Mouse (Mus musculus) neural tube, embryonic 15.5 days (tissue): ENCODE measurements around the gene Rasal2. TPM values are rescaled to one million over a fixed set of nuclear protein-coding genes. Genes with fewer than 3 reads are reported as not detected.
A peak's percentile ranks its signal among the peaks of the same experiment; 100 is the strongest.

Source experiments
- ATAC-seq: fragments of 200-750 bp; cut with Nextera tagmentation; 2 replicates; pipeline ENCODE4 v1.8.0; 2017; ENCODE audit warnings: mild to moderate bottlenecking, moderate TSS enrichment, moderate library complexity; ENCODE audit not compliant: low FRiP score
- H3K27ac ChIP-seq: fragments of 300-500 bp; sonication (generic); replicated peaks from 2 replicates; pipeline ENCODE4 v1.5.1; 2015; ENCODE audit warnings: mild to moderate bottlenecking, inconsistent platforms
- H3K27me3 ChIP-seq: fragments of 300-500 bp; sonication (generic); replicated peaks from 2 replicates; pipeline ENCODE4 v1.6.1; 2015; ENCODE audit warnings: inconsistent platforms
- H3K36me3 ChIP-seq: fragments of 300-500 bp; sonication (generic); 2 replicates; pipeline ENCODE4 v1.6.1; 2015; ENCODE audit warnings: inconsistent platforms
- H3K4me1 ChIP-seq: fragments of 300-500 bp; sonication (generic); 2 replicates; pipeline ENCODE4 v1.6.1; 2015; ENCODE audit warnings: inconsistent platforms
- H3K4me2 ChIP-seq: fragments of 300-500 bp; sonication (generic); 2 replicates; pipeline ENCODE4 v1.6.1; 2015; ENCODE audit warnings: inconsistent platforms, mild to moderate bottlenecking, moderate library complexity
- H3K4me3 ChIP-seq: fragments of 300-500 bp; sonication (generic); replicated peaks from 2 replicates; pipeline ENCODE4 v1.5.1; 2015; ENCODE audit warnings: mild to moderate bottlenecking, inconsistent platforms
- H3K9ac ChIP-seq: fragments of 300-500 bp; sonication (generic); replicated peaks from 2 replicates; pipeline ENCODE4 v1.6.1; 2015; ENCODE audit warnings: mild to moderate bottlenecking, inconsistent platforms
- H3K9me3 ChIP-seq: fragments of 300-500 bp; sonication (generic); replicated peaks from 2 replicates; pipeline ENCODE4 v1.6.1; 2016; ENCODE audit warnings: inconsistent platforms
- WGBS: fragments of 180-500 bp; shearing (Covaris S2); methylation state at CpG from one replicate; pipeline ENCODE4 v1.1.7; 2015; ENCODE audit warnings: mixed read lengths; 5-methylcytosine and 5-hydroxymethylcytosine counted together
- polyA plus RNA-seq: library from polyadenylated mRNA; unstranded; fragments of >200 nt; fragmentation: Nextera tagmentation; extraction: Ambion mirVana; gene quantifications from 2 replicates; pipeline ENCODE4 v1.2.1, GENCODE M21; 2015

The Rasal2 gene
- polyA plus RNA-seq, 1 experiment from 2014 or later: 39.1 TPM

DNA sequence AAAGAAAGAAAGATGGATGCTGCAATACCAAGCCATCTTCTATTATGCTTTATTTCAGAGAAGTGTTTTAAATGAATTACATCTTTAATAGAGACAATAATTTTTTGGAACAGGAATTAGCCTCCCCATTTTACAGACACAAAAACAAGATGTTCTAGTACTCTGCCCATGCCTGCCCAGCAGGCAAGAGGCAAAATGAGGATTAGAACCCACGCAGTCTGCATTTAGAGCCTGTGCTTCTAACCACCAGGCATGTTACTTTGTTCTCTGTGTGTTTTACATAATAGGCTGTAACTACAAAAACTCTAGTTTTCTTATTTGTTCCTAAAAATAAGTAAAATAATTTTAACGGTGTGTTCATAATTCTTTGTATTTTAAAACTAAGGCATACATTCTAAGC is 178.9 kb downstream of the Rasal2 start:
- Histone ChIP-seq H3K36me3 (no peaks in the 10 kb centered on the region), H3K9me3 (no peaks in the 10 kb centered on the region), H3K4me2 (no peak overlapping the region), H3K27me3 (no peaks in the 10 kb centered on the region), H3K27ac (no peak overlapping the region), H3K4me3 (no peak overlapping the region), H3K9ac (no peak overlapping the region), H3K4me1 (peaks cover 13% of the 10 kb centered on the region)
- ATAC-seq: no peak
- 88% methylated on average over 2 of the region's 2 CpGs for WGBS

DNA sequence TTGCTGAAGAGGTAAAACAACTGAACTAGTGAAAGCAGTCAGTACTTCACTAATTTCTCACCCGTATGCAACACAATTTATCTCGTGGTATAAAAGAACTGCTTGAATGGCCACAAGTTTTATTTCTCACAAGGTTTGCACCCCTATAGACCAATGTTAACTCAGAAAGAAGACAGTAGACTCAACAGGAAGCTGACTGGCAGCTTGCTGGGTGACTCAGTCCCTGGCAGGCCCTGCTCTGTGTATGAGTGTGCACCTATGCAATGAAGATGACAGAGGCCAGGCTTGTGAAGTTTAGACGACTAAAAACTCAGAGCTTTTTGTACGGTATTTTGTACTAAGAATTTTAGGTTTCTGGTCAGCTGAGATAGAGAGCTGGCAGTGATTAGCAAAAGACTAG is 180.0 kb downstream of the Rasal2 start:
- H3K9ac ChIP-seq: no peak overlapping the region
- H3K27ac ChIP-seq: no peak overlapping the region
- no peaks in the 10 kb centered on the region for H3K9me3 ChIP-seq
- no peaks in the 10 kb centered on the region for H3K27me3 ChIP-seq
- peaks cover 13% of the 10 kb centered on the region for H3K4me1 ChIP-seq
- no peak overlapping the region for H3K4me3 ChIP-seq
- H3K4me2 ChIP-seq: no peak overlapping the region
- ATAC-seq: no peak
- H3K36me3 ChIP-seq: 0 out of 2 replicates have a peak, but pooled peaks cover 2% of the 10 kb centered on the region
- WGBS: 55% methylated on average over 4 of the region's 4 CpGs

DNA sequence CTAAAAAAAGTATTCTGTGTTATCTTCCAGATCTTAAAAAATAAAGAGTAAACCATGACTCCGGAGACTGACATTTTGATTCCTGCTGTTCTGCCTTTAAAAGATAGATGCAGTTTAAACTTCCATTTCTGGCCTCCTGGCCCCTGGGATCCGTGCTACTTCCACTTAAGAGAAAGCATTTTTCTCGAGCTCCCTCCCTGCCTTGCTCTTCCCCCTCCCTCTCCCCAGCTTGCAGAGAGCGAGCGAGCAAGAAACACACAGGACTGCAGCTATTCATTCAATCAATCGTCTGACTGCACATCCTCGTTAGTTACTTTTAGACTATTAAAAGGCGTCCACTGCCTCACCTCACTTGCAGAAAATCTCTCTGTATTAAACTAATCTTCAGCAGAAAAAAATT is 181.4 kb downstream of the Rasal2 start:
- H3K4me1 ChIP-seq: peaks cover 13% of the 10 kb centered on the region
- no peaks in the 10 kb centered on the region for H3K9me3 ChIP-seq
- H3K4me3 ChIP-seq: no peak overlapping the region; the same call in 1 of the 2 replicates
- 12% methylated on average over 8 of the region's 8 CpGs for WGBS
- 0 out of 2 replicates have a peak overlapping the region, but pooled peaks have one; percentile 20 for H3K9ac ChIP-seq
- H3K36me3 ChIP-seq: 0 out of 2 replicates have a peak, but pooled peaks cover 2% of the 10 kb centered on the region
- no peak overlapping the region; the same call in 1 of the 2 replicates for H3K27ac ChIP-seq
- H3K27me3 ChIP-seq: no peaks in the 10 kb centered on the region
- peak; percentile 61; the same call in 1 of the 2 replicates for ATAC-seq
- peak overlapping the region; percentile 44 for H3K4me2 ChIP-seq

DNA sequence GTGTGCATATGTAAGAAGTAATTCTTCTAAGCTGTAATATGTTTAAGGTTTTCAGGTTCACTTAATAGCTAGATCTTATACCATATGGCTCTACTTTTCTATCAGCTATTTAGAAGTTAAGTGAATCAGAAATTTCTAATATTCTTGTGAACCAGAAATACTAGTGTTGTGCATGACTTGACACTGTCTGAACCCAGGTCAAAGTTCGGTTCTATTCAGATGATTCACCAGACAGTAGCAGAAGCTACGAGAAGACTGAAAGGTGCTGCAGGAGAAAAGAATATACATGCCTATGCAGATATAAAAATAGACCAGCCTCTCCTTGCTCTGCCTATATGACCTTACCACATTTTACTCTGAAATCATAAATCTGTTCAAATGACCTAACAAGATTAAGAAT is 182.0 kb downstream of the Rasal2 start:
- no peak for ATAC-seq
- Histone ChIP-seq H3K27ac (no peak overlapping the region), H3K9ac (no peak overlapping the region), H3K36me3 (0 out of 2 replicates have a peak, but pooled peaks cover 2% of the 10 kb centered on the region), H3K27me3 (no peaks in the 10 kb centered on the region), H3K4me1 (peaks cover 13% of the 10 kb centered on the region), H3K4me2 (no peak overlapping the region), H3K4me3 (no peak overlapping the region), H3K9me3 (no peaks in the 10 kb centered on the region)
- 65% methylated on average over 2 of the region's 2 CpGs for WGBS

DNA sequence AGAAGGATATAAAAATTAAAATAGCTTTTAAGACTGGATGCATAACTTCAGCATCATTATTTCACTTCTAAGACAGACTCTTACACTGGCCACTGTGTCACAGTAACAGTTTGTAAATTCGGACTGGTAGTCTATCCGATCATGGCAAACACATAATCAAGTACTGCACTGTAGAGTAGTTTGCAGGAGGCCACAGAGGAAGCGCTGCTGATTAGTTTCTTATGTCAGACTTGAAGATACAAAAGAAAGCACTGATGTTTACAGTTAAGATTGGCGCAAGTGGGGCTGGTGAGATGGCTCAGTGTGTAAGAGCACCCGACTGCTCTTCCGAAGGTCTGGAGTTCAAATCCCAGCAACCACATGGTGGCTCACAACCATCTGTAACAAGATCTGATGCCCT is 187.4 kb downstream of the Rasal2 start:
- ATAC-seq: no peak
- 92% methylated on average over 6 of the region's 6 CpGs for WGBS

DNA sequence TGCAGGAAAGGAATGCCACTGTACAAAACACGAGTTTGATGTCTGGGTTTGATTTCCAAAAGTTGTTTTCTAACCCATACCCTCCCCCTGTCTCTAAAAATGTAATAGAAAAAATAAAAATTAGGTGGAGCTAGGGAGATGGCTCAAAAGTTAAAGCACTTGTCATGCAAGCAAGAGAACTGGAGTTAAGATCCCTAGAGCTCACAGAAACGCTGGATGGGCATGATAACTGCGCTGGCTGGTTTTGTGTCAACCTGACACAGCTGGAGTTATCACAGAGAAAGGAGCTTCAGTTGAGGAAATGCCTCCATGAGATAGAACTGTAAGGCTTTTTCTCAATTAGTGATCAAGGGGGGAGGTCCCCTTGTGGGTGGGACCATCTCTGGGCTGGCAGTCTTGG is 191.5 kb downstream of the Rasal2 start:
- Histone ChIP-seq H3K27me3 (no peaks in the 10 kb centered on the region), H3K4me3 (no peak overlapping the region), H3K4me2 (no peak overlapping the region), H3K9me3 (no peaks in the 10 kb centered on the region), H3K36me3 (0 out of 2 replicates have a peak, but pooled peaks cover 2% of the 10 kb centered on the region), H3K27ac (no peak overlapping the region), H3K9ac (no peak overlapping the region), H3K4me1 (no peaks in the 10 kb centered on the region)
- ATAC-seq: no peak
- WGBS: 90% methylated on average over 3 of the region's 3 CpGs

More for the DNA sequence above, 187.4 kb downstream of the Rasal2 start:
- Histone ChIP-seq H3K4me3 (no peak overlapping the region), H3K27me3 (no peaks in the 10 kb centered on the region), H3K4me2 (no peak overlapping the region), H3K9ac (no peak overlapping the region), H3K4me1 (no peaks in the 10 kb centered on the region), H3K9me3 (no peaks in the 10 kb centered on the region), H3K27ac (no peak overlapping the region), H3K36me3 (0 out of 2 replicates have a peak, but pooled peaks cover 5% of the 10 kb centered on the region)

DNA sequence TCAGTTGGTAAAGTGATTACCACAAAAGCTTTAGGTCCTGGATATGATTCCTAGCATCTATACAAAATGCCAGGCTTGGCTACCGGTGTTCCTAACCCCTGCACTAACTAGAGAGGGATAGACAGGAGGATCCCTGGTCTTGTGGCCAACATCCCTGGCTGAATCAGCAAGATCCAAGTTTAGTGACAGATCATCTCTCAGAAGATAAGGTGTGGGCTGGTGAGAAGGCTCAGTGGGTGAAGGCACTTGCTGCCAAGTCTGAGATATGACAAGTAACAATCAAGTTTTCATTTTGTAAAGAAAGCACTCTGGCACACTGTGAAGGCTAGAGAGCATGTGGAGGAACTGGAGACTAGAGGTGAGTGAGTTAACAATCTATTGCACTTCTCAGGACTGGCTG is 191.9 kb downstream of the Rasal2 start:
- Histone ChIP-seq H3K9me3 (no peaks in the 10 kb centered on the region), H3K27me3 (no peaks in the 10 kb centered on the region), H3K4me2 (no peak overlapping the region), H3K4me3 (no peak overlapping the region), H3K36me3 (0 out of 2 replicates have a peak, but pooled peaks cover 2% of the 10 kb centered on the region), H3K9ac (no peak overlapping the region), H3K27ac (no peak overlapping the region), H3K4me1 (no peaks in the 10 kb centered on the region)
- 100% methylated on average over 1 of the region's 1 CpGs for WGBS
- no peak for ATAC-seq

DNA sequence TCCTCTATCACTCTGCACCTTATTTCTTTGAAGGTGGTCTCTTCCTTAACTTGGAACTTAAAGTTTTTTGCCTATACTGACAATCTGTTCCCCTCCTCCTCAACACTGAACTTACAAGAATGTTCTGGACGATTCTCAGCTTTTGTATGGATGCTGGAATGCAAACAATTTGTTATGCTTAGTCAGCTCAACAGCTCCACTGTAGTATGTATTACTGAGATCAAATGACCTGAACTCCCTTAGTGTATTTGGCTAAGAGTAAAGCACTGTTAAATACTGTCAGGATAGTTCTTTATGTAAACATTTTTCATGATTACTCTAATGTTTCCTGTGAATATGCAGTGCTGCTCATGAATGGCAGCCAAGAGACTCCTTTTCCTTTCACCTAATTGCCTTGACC is 203.6 kb downstream of the Rasal2 start:
- no peak for ATAC-seq

DNA sequence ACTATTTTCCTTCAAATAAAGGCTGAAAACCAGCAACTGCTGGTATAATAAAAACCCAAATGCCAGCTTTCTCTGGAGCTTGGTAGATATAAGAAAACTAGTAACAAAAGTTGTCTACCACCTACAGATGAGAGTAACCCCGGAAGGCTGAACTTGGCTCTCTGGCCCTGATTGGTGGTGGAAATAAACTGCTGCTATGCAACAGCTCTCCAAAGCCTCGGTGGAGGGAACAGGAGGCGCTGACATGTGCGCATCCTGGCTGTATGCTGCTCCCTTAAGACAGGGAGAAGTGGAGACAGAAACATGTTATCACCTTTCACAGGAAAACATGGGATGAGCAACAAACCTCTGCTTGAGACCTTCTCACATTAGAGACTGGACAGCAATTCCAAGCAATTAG is 206.7 kb downstream of the Rasal2 start:
- Histone ChIP-seq H3K4me3 (no peak overlapping the region), H3K4me2 (no peak overlapping the region)
- WGBS: 66% methylated on average over 4 of the region's 4 CpGs

More for the DNA sequence above, 203.6 kb downstream of the Rasal2 start:
- no peak overlapping the region for H3K27ac ChIP-seq
- H3K4me1 ChIP-seq: peaks cover 3% of the 10 kb centered on the region; the same call in 1 of the 2 replicates
- H3K27me3 ChIP-seq: no peaks in the 10 kb centered on the region
- 0 out of 2 replicates have a peak, but pooled peaks cover 3% of the 10 kb centered on the region for H3K9me3 ChIP-seq
- H3K4me3 ChIP-seq: no peak overlapping the region
- no peak overlapping the region for H3K4me2 ChIP-seq
- no peak overlapping the region for H3K9ac ChIP-seq
- no peaks in the 10 kb centered on the region for H3K36me3 ChIP-seq
- 30% methylated on average over 1 of the region's 1 CpGs for WGBS

DNA sequence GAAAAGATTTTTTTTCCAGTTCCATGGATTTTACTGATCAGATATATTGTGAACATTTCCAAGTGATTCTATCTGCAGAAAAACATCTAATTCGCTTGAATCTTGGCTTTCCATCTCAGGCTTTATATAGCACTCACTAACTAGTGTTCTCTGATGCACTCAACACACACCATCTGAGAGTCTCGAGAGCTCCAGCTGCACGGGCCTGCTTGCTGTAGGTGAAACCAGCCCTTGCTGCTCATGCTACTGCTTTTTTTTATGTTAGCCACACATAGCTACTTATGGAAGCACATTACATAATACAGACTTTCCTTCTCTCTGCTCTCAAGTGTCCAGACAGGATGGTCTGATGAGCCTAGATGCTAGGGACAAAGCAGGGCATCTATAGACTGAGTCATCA is 229.4 kb downstream of the Rasal2 start:
- Histone ChIP-seq H3K4me2 (no peak overlapping the region), H3K27ac (no peak overlapping the region), H3K27me3 (no peaks in the 10 kb centered on the region), H3K9me3 (no peaks in the 10 kb centered on the region), H3K36me3 (no peaks in the 10 kb centered on the region), H3K4me3 (no peak overlapping the region), H3K9ac (no peak overlapping the region), H3K4me1 (peaks cover 17% of the 10 kb centered on the region)
- ATAC-seq: no peak
- WGBS: 53% methylated on average over 3 of the region's 3 CpGs

More for the DNA sequence above, 206.7 kb downstream of the Rasal2 start:
- no peak overlapping the region for H3K9ac ChIP-seq
- H3K9me3 ChIP-seq: no peaks in the 10 kb centered on the region
- ATAC-seq: no peak
- H3K27ac ChIP-seq: no peak overlapping the region
- H3K4me1 ChIP-seq: peaks cover 3% of the 10 kb centered on the region; the same call in 1 of the 2 replicates
- no peaks in the 10 kb centered on the region for H3K36me3 ChIP-seq
- H3K27me3 ChIP-seq: no peaks in the 10 kb centered on the region

DNA sequence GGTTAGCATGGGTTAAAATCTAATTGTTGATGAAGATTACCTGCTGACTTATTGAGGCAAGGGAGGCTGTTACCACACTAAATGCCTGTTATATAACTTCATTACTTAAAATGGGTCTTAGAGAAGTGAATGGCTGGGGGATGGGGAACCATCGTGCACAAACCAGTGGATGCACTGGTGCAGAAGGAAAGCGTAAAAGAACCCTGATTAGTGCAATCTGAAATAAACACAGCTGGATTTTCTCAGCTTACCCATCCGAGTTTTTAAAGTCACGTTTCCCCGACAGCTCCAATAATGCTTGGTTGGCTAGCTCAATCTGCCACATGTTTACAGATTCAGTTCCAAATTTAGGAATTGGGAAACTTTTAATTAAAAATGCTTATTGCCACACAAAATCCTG is 230.0 kb downstream of the Rasal2 start:
- WGBS: 19% methylated on average over 5 of the region's 5 CpGs
- H3K4me3 ChIP-seq: no peak overlapping the region
- no peaks in the 10 kb centered on the region for H3K36me3 ChIP-seq
- H3K9ac ChIP-seq: no peak overlapping the region
- ATAC-seq: no peak
- no peaks in the 10 kb centered on the region for H3K27me3 ChIP-seq
- H3K4me2 ChIP-seq: no peak overlapping the region
- no peaks in the 10 kb centered on the region for H3K9me3 ChIP-seq
- no peak overlapping the region for H3K27ac ChIP-seq
- H3K4me1 ChIP-seq: peaks cover 17% of the 10 kb centered on the region

DNA sequence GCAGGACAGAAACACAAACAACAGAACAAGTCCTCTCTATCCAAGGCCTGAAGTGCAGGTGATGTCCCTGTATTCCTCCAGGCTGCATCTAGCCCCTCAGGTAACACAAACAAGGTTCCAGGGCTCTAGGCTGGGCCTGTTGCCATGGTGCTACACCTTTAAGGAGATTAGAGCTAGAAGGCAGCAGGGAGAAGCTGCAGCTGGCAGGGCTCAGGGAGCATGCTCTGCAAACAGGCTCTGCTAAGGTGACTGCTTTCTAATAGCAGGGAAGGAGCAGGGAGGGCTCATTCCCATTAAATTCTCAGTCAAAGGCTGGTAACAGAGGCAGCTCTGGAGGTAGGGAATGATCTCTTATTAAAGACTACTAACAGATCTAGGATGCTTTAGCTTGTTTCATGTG is 231.3 kb downstream of the Rasal2 start:
- Histone ChIP-seq H3K4me3 (no peak overlapping the region), H3K27ac (peak overlapping the region; percentile 35), H3K4me1 (peaks cover 17% of the 10 kb centered on the region), H3K27me3 (no peaks in the 10 kb centered on the region), H3K9me3 (no peaks in the 10 kb centered on the region), H3K36me3 (peaks cover under 1% of the 10 kb centered on the region; the same call in 1 of the 2 replicates), H3K9ac (no peak overlapping the region; the same call in 1 of the 2 replicates), H3K4me2 (no peak overlapping the region)
- ATAC-seq: no peak
